Mouse (Mus musculus): ENCODE measurements at regions not wholly inside any gene's neighbourhood (a gene's known extent, or its start where the extent isn't known, plus 50 kb on each side); places are given as distances from the start of the nearest gene placed in this dataset.

DNA sequence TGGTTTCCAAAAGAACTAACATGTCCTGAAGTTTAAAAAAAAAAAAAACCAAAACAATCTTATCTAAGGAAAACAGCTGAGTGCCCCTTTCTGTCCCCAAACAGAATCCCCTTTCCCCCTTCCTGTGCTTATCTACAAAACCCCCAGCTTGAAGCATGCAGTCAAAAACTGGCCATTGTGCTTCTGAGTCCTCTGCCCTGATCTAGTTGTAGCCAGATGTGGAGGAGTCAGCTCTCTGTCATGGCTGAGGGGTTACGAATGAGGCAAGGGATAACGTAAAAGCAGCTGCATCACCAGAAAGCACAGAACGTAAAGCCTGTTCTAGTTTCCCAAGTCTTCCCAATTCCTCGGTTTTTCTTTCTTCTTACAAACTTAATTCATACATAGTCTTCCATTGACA is 164.3 kb upstream of the Tbc1d2b start:
- TF ChIP-seq CTCF (IDR thresholded peaks at IDR 0.05; ENCODE audit: low read depth) (no peak), EP300 (IDR thresholded peaks at IDR 0.05; ENCODE audit: low read depth) (no peak)
